In the genomic region with DNA sequence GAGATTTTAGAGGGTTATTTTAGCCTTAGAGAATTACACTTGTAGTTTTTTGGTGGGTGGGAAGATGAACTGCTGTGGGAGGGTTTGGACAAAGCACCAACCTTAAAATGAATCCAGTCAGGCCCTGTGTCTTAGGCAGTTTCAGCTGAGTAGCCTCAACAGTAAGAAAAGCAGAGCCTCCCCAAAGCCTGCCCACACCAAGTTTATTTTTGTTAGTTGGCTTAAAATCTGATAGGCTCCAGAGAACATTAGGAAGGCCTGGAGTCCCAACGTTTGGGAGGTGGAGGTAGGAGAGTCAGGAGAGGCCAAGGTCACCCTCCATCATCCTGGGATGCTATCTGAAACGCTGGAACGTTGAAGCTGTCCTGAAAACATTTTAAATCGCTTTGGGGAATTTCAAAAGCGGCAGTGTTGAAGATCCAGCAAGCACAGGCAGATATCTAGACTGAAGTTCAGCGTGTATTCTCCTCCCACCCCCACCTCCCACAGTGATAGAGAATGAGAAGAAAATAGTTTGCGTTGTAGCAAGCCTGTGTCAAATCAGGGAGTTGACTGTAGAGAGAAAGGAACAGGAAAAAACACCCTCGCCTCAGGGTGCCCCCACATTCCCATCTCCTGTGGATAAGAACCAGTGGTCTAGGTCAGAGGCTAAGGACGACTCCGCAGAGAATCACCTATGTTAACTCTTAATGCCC, we compare ENCODE assay signal across 9 mouse cellular contexts. TPM values are rescaled to one million over a fixed set of nuclear protein-coding genes. Genes with fewer than 3 reads are reported as not detected.
DNase-seq lines count a peak whose midpoint lies in the region; ATAC-seq and TF ChIP-seq lines count a peak whose summit lies in the region.
"Had no signal": no experiment of that assay in that cellular context is flagged by ENCODE, and none has a peak within 500 bp of the region (broad histone marks: within the 10 kb centered on the region; RNA-seq: fewer than 3 reads in every experiment).

No protein-coding gene starts in this region.

- peak overlapping the region; percentile 85 for H3K27ac ChIP-seq in kidney, embryonic 15.5 days
- peak overlapping the region; percentile 89 for H3K27ac ChIP-seq in heart, postnatal 0 days (ENCODE audit: low read depth)
- no peak overlapping the region for H3K27ac ChIP-seq in midbrain, embryonic 13.5 days

- peak; percentile 13 for ATAC-seq in kidney, embryonic 15.5 days (replicated peaks; ENCODE audit: low FRiP score)
- ATAC-seq in heart, postnatal 0 days (ENCODE audit: insufficient read depth, low read depth) = no peak
- ATAC-seq in midbrain, embryonic 13.5 days = no peak
- ATAC-seq in inflammation-experienced regulatory T-cells, adult 6 months = no peak

- peak overlapping the region; percentile 81 for H3K4me2 ChIP-seq in kidney, embryonic 15.5 days
- H3K4me2 ChIP-seq in heart, postnatal 0 days (ENCODE audit: low read depth, low read length) = peak overlapping the region; percentile 65
- peak overlapping the region; percentile 92 for H3K4me2 ChIP-seq in midbrain, embryonic 13.5 days (replicated peaks)

- H3K4me1 ChIP-seq in kidney, embryonic 15.5 days = peaks cover 59% of the 10 kb centered on the region
- peaks cover 16% of the 10 kb centered on the region for H3K4me1 ChIP-seq in heart, postnatal 0 days (ENCODE audit: control insufficient read depth, insufficient read depth)
- H3K4me1 ChIP-seq in midbrain, embryonic 13.5 days (replicated peaks) = peaks cover 40% of the 10 kb centered on the region

- TF ChIP-seq CTCF in heart, postnatal 0 days (IDR thresholded peaks at IDR 0.05; ENCODE audit: low read depth) = no peak

- H3K9me3 ChIP-seq in kidney, embryonic 15.5 days (replicated peaks) = no peaks in the 10 kb centered on the region
- H3K9me3 ChIP-seq in heart, postnatal 0 days (replicated peaks; ENCODE audit: control insufficient read depth, low read length) = no peaks in the 10 kb centered on the region
- no peaks in the 10 kb centered on the region for H3K9me3 ChIP-seq in midbrain, embryonic 13.5 days

- DNase-seq in kidney, adult 9 months = no peak
- DNase-seq in brain, adult 2 months (ENCODE audit: low read depth, low spot score) = peak; percentile 69
- no peak for DNase-seq in heart, postnatal 0 days (ENCODE audit: low spot score)
- no peak for DNase-seq in lung, postnatal 4 days
- DNase-seq in retina, postnatal 1 day = no peak

- 6% methylated on average over 10 of the region's 10 CpGs for WGBS in kidney, embryonic 15.5 days
- WGBS in heart, postnatal 0 days = 5% methylated on average over 10 of the region's 10 CpGs
- WGBS in midbrain, embryonic 13.5 days = 8% methylated on average over 10 of the region's 10 CpGs

- peaks cover 20% of the 10 kb centered on the region for H3K36me3 ChIP-seq in kidney, embryonic 15.5 days
- H3K36me3 ChIP-seq in heart, postnatal 0 days (replicated peaks; ENCODE audit: control insufficient read depth, insufficient read depth, low read length) = peaks cover 25% of the 10 kb centered on the region
- peaks cover 17% of the 10 kb centered on the region; the same call in 1 of the 2 replicates for H3K36me3 ChIP-seq in midbrain, embryonic 13.5 days

- TF ChIP-seq EP300 in heart, postnatal 0 days (IDR thresholded peaks at IDR 0.05; ENCODE audit: low read depth) = no peak

- H3K27me3 ChIP-seq in kidney, embryonic 15.5 days = peaks cover 4% of the 10 kb centered on the region; the same call in 1 of the 2 replicates
- no peaks in the 10 kb centered on the region for H3K27me3 ChIP-seq in heart, postnatal 0 days (ENCODE audit: control insufficient read depth, insufficient read depth, low read length)
- peaks cover 25% of the 10 kb centered on the region for H3K27me3 ChIP-seq in midbrain, embryonic 13.5 days

- peak overlapping the region; percentile 67 for H3K9ac ChIP-seq in kidney, embryonic 15.5 days
- H3K9ac ChIP-seq in heart, postnatal 0 days (replicated peaks; ENCODE audit: low read depth, low read length) = peak overlapping the region; percentile 79
- peak overlapping the region; percentile 82 for H3K9ac ChIP-seq in midbrain, embryonic 13.5 days (replicated peaks)

- H3K4me3 ChIP-seq in kidney, embryonic 15.5 days (replicated peaks) = peak overlapping the region; percentile 61
- H3K4me3 ChIP-seq in heart, postnatal 0 days (ENCODE audit: low read depth, low read length) = peak overlapping the region; percentile 67
- H3K4me3 ChIP-seq in midbrain, embryonic 13.5 days (replicated peaks) = peak overlapping the region; percentile 77

RNA-seq across cellular contexts. Expression of a gene that starts 1.3 kb away (rescaled TPM):
- polyA plus RNA-seq in kidney, embryonic 15.5 days (2015; fragmentation: Nextera tagmentation; extraction: Ambion mirVana) = 697 and 713 TPM in 2 replicates
- total RNA-seq in heart, postnatal 0 days (2014; rRNA removed; ENCODE audit: low replicate concordance) = 851 and 887 TPM in 2 replicates
- polyA plus RNA-seq in heart, postnatal 0 days (2015; fragmentation: Nextera tagmentation; extraction: Ambion mirVana) = 2,292 and 2,354 TPM in 2 replicates
- polyA plus RNA-seq in midbrain, embryonic 13.5 days (2015; fragmentation: Nextera tagmentation; extraction: Ambion mirVana) = 466 and 473 TPM in 2 replicates
- polyA plus RNA-seq in inflammation-experienced regulatory T-cells, adult 6 months (2017; shearing (Covaris generic)) = 100 to 1,000 TPM in 2 of 3 experiments, 10 to 100 TPM in 1; 58.7 to 153 (median 114) TPM

RNA-seq across cellular contexts. Expression of a gene that starts 33.6 kb away (rescaled TPM):
- polyA plus RNA-seq in kidney, embryonic 15.5 days (2015; fragmentation: Nextera tagmentation; extraction: Ambion mirVana) = 0.23 and 1.3 TPM in 2 replicates
- total RNA-seq in heart, postnatal 0 days (2014; rRNA removed; ENCODE audit: low replicate concordance) = 0.76 TPM in 1 of 2 replicates, not detected in the other
- 0.04 TPM in 1 of 2 replicates, not detected in the other for polyA plus RNA-seq in heart, postnatal 0 days (2015; fragmentation: Nextera tagmentation; extraction: Ambion mirVana)
- polyA plus RNA-seq in midbrain, embryonic 13.5 days (2015; fragmentation: Nextera tagmentation; extraction: Ambion mirVana) = 0.05 TPM in 1 of 2 replicates, not detected in the other
- polyA plus RNA-seq in inflammation-experienced regulatory T-cells, adult 6 months (2017; shearing (Covaris generic)) = not detected
- total RNA-seq: left cerebral cortex, postnatal 14 days had no signal
